In the genomic region with DNA sequence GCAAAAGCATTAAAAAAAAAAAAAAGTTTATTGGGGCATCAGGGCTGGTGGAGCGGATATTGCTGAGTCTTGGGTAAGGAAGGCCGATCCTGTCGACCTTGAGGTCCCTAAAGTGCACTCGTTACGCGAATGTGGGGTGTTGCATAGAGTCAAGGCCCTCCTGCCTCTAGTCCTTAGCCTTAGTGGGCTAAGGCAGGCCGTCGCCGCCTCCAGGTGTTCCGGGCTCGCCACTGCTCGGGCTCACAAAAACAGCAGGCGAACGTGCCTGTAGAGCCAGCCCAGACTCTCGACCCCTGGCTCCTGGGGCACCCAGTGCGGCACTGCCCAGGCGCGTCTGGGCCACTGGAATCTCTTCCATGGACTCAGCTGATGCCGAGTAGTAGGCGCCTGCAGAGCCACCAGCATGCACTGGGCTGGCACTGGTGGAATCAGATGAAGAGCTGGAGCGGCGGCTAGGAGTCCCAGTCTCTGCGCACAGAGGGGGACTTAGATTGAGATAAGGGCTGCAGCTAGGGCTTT, we compare ENCODE assay signal across 22 mouse cellular contexts. TPM values are rescaled to one million over a fixed set of nuclear protein-coding genes. Genes with fewer than 3 reads are reported as not detected.
DNase-seq lines count a peak whose midpoint lies in the region; ATAC-seq and TF ChIP-seq lines count a peak whose summit lies in the region.
"Had no signal": no experiment of that assay in that cellular context is flagged by ENCODE, and none has a peak within 500 bp of the region (broad histone marks: within the 10 kb centered on the region; RNA-seq: fewer than 3 reads in every experiment).

No protein-coding gene starts in this region.

- intact Hi-C loops in gastrocnemius, adult 2 months (cut with DNase I) = no loop called here

- H3K9me3 ChIP-seq in kidney, embryonic 14.5 days (ENCODE audit: control insufficient read depth, low read length) = no peaks in the 10 kb centered on the region
- no peaks in the 10 kb centered on the region for H3K9me3 ChIP-seq in kidney, embryonic 15.5 days (replicated peaks)
- H3K9me3 ChIP-seq in E14TG2a.4 (ENCODE audit: low read length) = no peaks in the 10 kb centered on the region
- H3K9me3 ChIP-seq in limb, embryonic 11.5 days (ENCODE audit: control insufficient read depth, low read length) = no peaks in the 10 kb centered on the region
- H3K9me3 ChIP-seq: forebrain, embryonic 12.5 days; megakaryocyte, embryonic 14.5 days had no signal

- TF ChIP-seq CTCF in gastrocnemius, adult 2 months (IDR thresholded peaks at IDR 0.05) = no peak
- TF ChIP-seq CTCF in E14TG2a.4 (conservative IDR thresholded peaks at IDR 0.05; ENCODE audit: low read length) = no peak

- peaks cover 4% of the 10 kb centered on the region for H3K27me3 ChIP-seq in kidney, embryonic 14.5 days (ENCODE audit: control insufficient read depth, insufficient read depth, low read length)
- peaks cover 12% of the 10 kb centered on the region; the same call in 1 of the 2 replicates for H3K27me3 ChIP-seq in kidney, embryonic 15.5 days
- peaks cover 74% of the 10 kb centered on the region for H3K27me3 ChIP-seq in E14TG2a.4 (ENCODE audit: insufficient read depth, low read length)
- peaks cover 15% of the 10 kb centered on the region for H3K27me3 ChIP-seq in limb, embryonic 11.5 days (ENCODE audit: control insufficient read depth, insufficient read depth, low read length)

- peak; percentile 22 for DNase-seq in gastrocnemius, adult 2 months
- no peak for DNase-seq in gastrocnemius, postnatal 10 days
- peak; percentile 49 for DNase-seq in limb, embryonic 11.5 days (ENCODE audit: low spot score)
- DNase-seq in urinary bladder, adult 2 months (ENCODE audit: low spot score) = no peak
- no peak for DNase-seq in Muller cell, postnatal 12 days (ENCODE audit: inconsistent ontology term)
- DNase-seq: adrenal gland, postnatal 36 days; cerebellum, adult 9-10 months; embryo, embryonic 11 days; gastrocnemius, postnatal 36 days; kidney, adult 2 months; kidney, postnatal 36 days; lung, postnatal 10 days; right cerebral cortex, adult 18-20 months had no signal

- no peak for ATAC-seq in kidney, embryonic 14.5 days (ENCODE audit: low FRiP score, low TSS enrichment)
- ATAC-seq in kidney, embryonic 15.5 days (replicated peaks; ENCODE audit: low FRiP score) = no peak
- no peak for ATAC-seq in limb, embryonic 11.5 days (ENCODE audit: insufficient number of reproducible peaks, low FRiP score, low TSS enrichment, low read depth)

- H3K4me2 ChIP-seq in kidney, embryonic 14.5 days (replicated peaks; ENCODE audit: low read depth, low read length) = no peak overlapping the region
- no peak overlapping the region for H3K4me2 ChIP-seq in kidney, embryonic 15.5 days
- H3K4me2 ChIP-seq in limb, embryonic 11.5 days (ENCODE audit: low read depth, severe bottlenecking) = peak overlapping the region; percentile 3; the same call in 1 of the 2 replicates

- WGBS in kidney, embryonic 14.5 days = 40% methylated on average over 23 of the region's 23 CpGs
- 46% methylated on average over 23 of the region's 23 CpGs for WGBS in kidney, embryonic 15.5 days
- 8% methylated on average over 23 of the region's 23 CpGs for WGBS in limb, embryonic 11.5 days

- H3K9ac ChIP-seq in kidney, embryonic 14.5 days (ENCODE audit: low read depth, low read length) = 0 out of 2 replicates have a peak overlapping the region, but pooled peaks have one; percentile 12
- H3K9ac ChIP-seq in kidney, embryonic 15.5 days = no peak overlapping the region
- H3K9ac ChIP-seq in limb, embryonic 11.5 days (ENCODE audit: low read length) = no peak overlapping the region
- H3K9ac ChIP-seq: liver, embryonic 14.5 days had no signal

- peaks cover 24% of the 10 kb centered on the region for H3K4me1 ChIP-seq in kidney, embryonic 14.5 days (ENCODE audit: control insufficient read depth, insufficient read depth, low read length)
- peaks cover 58% of the 10 kb centered on the region for H3K4me1 ChIP-seq in kidney, embryonic 15.5 days
- peaks cover 96% of the 10 kb centered on the region for H3K4me1 ChIP-seq in E14TG2a.4 (replicated peaks; ENCODE audit: low read depth, low read length)
- H3K4me1 ChIP-seq in limb, embryonic 11.5 days (ENCODE audit: control insufficient read depth, insufficient read depth, low read length) = peaks cover 41% of the 10 kb centered on the region

- peaks cover 8% of the 10 kb centered on the region; the same call in 1 of the 2 replicates for H3K36me3 ChIP-seq in kidney, embryonic 14.5 days (ENCODE audit: control insufficient read depth, insufficient read depth, low read length)
- peaks cover 30% of the 10 kb centered on the region for H3K36me3 ChIP-seq in kidney, embryonic 15.5 days
- H3K36me3 ChIP-seq in E14TG2a.4 (ENCODE audit: insufficient read depth, low read length) = 0 out of 2 replicates have a peak, but pooled peaks cover 5% of the 10 kb centered on the region
- no peaks in the 10 kb centered on the region for H3K36me3 ChIP-seq in limb, embryonic 11.5 days (ENCODE audit: control insufficient read depth, insufficient read depth, low read length)

- H3K4me3 ChIP-seq in gastrocnemius, adult 2 months = no peak overlapping the region
- H3K4me3 ChIP-seq in kidney, embryonic 14.5 days (ENCODE audit: low read length) = no peak overlapping the region
- no peak overlapping the region for H3K4me3 ChIP-seq in kidney, embryonic 15.5 days (replicated peaks)
- H3K4me3 ChIP-seq in E14TG2a.4 (replicated peaks; ENCODE audit: low read length) = peak overlapping the region; percentile 63
- H3K4me3 ChIP-seq in limb, embryonic 11.5 days (ENCODE audit: low read depth, low read length) = no peak overlapping the region
- H3K4me3 ChIP-seq: forebrain, embryonic 12.5 days; megakaryocyte, embryonic 14.5 days had no signal

- H3K27ac ChIP-seq in gastrocnemius, adult 2 months = peak overlapping the region; percentile 82
- no peak overlapping the region for H3K27ac ChIP-seq in kidney, embryonic 14.5 days (ENCODE audit: low read depth, low read length)
- H3K27ac ChIP-seq in kidney, embryonic 15.5 days = no peak overlapping the region
- H3K27ac ChIP-seq in limb, embryonic 11.5 days (replicated peaks; ENCODE audit: low read depth, low read length) = no peak overlapping the region
- H3K27ac ChIP-seq: liver, embryonic 14.5 days had no signal

RNA-seq across cellular contexts. Expression of gene Tppp3, which starts 1.1 kb away (rescaled TPM):
- total RNA-seq in gastrocnemius, adult 2 months (2021) = 10 to 100 TPM; 52.8 to 53.4 TPM
- total RNA-seq in gastrocnemius, postnatal 10 days (2021) = 100 to 1,000 TPM; 260 to 285 TPM
- 18.3 and 22.3 TPM in 2 replicates for polyA plus RNA-seq in kidney, embryonic 14.5 days (2014; fragmentation: Nextera tagmentation; extraction: Ambion mirVana)
- 30.7 and 38.3 TPM in 2 replicates for polyA plus RNA-seq in kidney, embryonic 15.5 days (2015; fragmentation: Nextera tagmentation; extraction: Ambion mirVana)
- 15.0 and 17.8 TPM in 2 replicates for polyA plus RNA-seq in limb, embryonic 11.5 days (2014; fragmentation: Nextera tagmentation; extraction: Ambion mirVana)
- 84.1 and 93.7 TPM in 2 replicates for polyA plus RNA-seq in urinary bladder, adult 2 months (2012; rRNA removed)

RNA-seq across cellular contexts. Expression of gene Zdhhc1, which starts 24.2 kb away (rescaled TPM):
- total RNA-seq in gastrocnemius, adult 2 months (2021) = 10 to 100 TPM in 1 of 2 experiments, 1 to 10 TPM in 1; 9.6 to 11.2 TPM
- total RNA-seq in gastrocnemius, postnatal 10 days (2021) = 10 to 100 TPM; 10.9 to 15.9 TPM
- 27.4 and 37.3 TPM in 2 replicates for polyA plus RNA-seq in kidney, embryonic 14.5 days (2014; fragmentation: Nextera tagmentation; extraction: Ambion mirVana)
- 39.2 and 43.7 TPM in 2 replicates for polyA plus RNA-seq in kidney, embryonic 15.5 days (2015; fragmentation: Nextera tagmentation; extraction: Ambion mirVana)
- polyA plus RNA-seq in limb, embryonic 11.5 days (2014; fragmentation: Nextera tagmentation; extraction: Ambion mirVana) = 19.6 and 24.0 TPM in 2 replicates
- polyA plus RNA-seq in urinary bladder, adult 2 months (2012; rRNA removed) = 56.7 and 64.7 TPM in 2 replicates

RNA-seq across cellular contexts. Expression of gene Hsd11b2, which starts 46.1 kb away (rescaled TPM):
- not detected for total RNA-seq in gastrocnemius, adult 2 months (2021)
- total RNA-seq in gastrocnemius, postnatal 10 days (2021) = 1 to 10 TPM; 4.4 to 4.5 TPM
- 32.9 and 40.2 TPM in 2 replicates for polyA plus RNA-seq in kidney, embryonic 14.5 days (2014; fragmentation: Nextera tagmentation; extraction: Ambion mirVana)
- polyA plus RNA-seq in kidney, embryonic 15.5 days (2015; fragmentation: Nextera tagmentation; extraction: Ambion mirVana) = 30.0 and 35.6 TPM in 2 replicates
- 64.2 and 71.0 TPM in 2 replicates for polyA plus RNA-seq in limb, embryonic 11.5 days (2014; fragmentation: Nextera tagmentation; extraction: Ambion mirVana)
- polyA plus RNA-seq in urinary bladder, adult 2 months (2012; rRNA removed) = 0.49 and 0.52 TPM in 2 replicates
- total RNA-seq: left cerebral cortex, postnatal 14 days had no signal

RNA-seq across cellular contexts. Expression of gene Lrrc36, which starts 59.1 kb away (rescaled TPM):
- total RNA-seq in gastrocnemius, adult 2 months (2021) = under 1 TPM; 0.64 to 0.73 TPM
- 1 to 10 TPM in 1 of 2 experiments, under 1 TPM in 1; 0.93 to 1.1 TPM for total RNA-seq in gastrocnemius, postnatal 10 days (2021)
- 0.21 TPM in 1 of 2 replicates, not detected in the other for polyA plus RNA-seq in kidney, embryonic 14.5 days (2014; fragmentation: Nextera tagmentation; extraction: Ambion mirVana)
- 0.18 and 0.22 TPM in 2 replicates for polyA plus RNA-seq in kidney, embryonic 15.5 days (2015; fragmentation: Nextera tagmentation; extraction: Ambion mirVana)
- polyA plus RNA-seq in limb, embryonic 11.5 days (2014; fragmentation: Nextera tagmentation; extraction: Ambion mirVana) = 0.26 TPM in 1 of 2 replicates, not detected in the other
- 0.48 and 0.53 TPM in 2 replicates for polyA plus RNA-seq in urinary bladder, adult 2 months (2012; rRNA removed)
- polyA plus RNA-seq: small intestine, adult 2 months had no signal

RNA-seq across cellular contexts. Expression of gene Kctd19, which starts 59.2 kb away (rescaled TPM):
- under 1 TPM in 1 of 2 experiments, not detected in 1; 0.23 TPM for total RNA-seq in gastrocnemius, adult 2 months (2021)
- total RNA-seq in gastrocnemius, postnatal 10 days (2021) = under 1 TPM in 1 of 2 experiments, not detected in 1; 0.07 TPM
- polyA plus RNA-seq in kidney, embryonic 14.5 days (2014; fragmentation: Nextera tagmentation; extraction: Ambion mirVana) = not detected in 2 replicates
- not detected in 2 replicates for polyA plus RNA-seq in kidney, embryonic 15.5 days (2015; fragmentation: Nextera tagmentation; extraction: Ambion mirVana)
- not detected in 2 replicates for polyA plus RNA-seq in limb, embryonic 11.5 days (2014; fragmentation: Nextera tagmentation; extraction: Ambion mirVana)
- 0.06 and 0.10 TPM in 2 replicates for polyA plus RNA-seq in urinary bladder, adult 2 months (2012; rRNA removed)
- total RNA-seq: adrenal gland, postnatal 36 days; gastrocnemius, postnatal 36 days; layer of hippocampus, postnatal 14 days; left cerebral cortex, postnatal 14 days had no signal
- polyA plus RNA-seq: forebrain, embryonic 12.5 days; liver, embryonic 14.5 days; small intestine, adult 2 months had no signal

Comparison
In these comparisons a context has a peak if more than half of its experiments do, and no peak if none do; other contexts are left out.
1. DNase-seq: peak in gastrocnemius, adult 2 months (single experiment) and limb, embryonic 11.5 days (single experiment); none in gastrocnemius, postnatal 10 days (single experiment), urinary bladder, adult 2 months (single experiment) and Muller cell, postnatal 12 days (single experiment).
2. RNA of gene Hsd11b2, which starts 46.1 kb away (polyA plus RNA-seq): 64.2 to 71.0 TPM in limb, embryonic 11.5 days, 32.9 to 40.2 TPM in kidney, embryonic 14.5 days and 30.0 to 35.6 TPM in kidney, embryonic 15.5 days; 0.49 to 0.52 TPM in urinary bladder, adult 2 months; every median in the first group is over 10 times any median in the second.